Mouse (Mus musculus) midbrain, embryonic 13.5 days (tissue): ENCODE data around the gene Cpne1. TPM values are rescaled to one million over a fixed set of nuclear protein-coding genes. Genes with fewer than 3 reads are reported as not detected.

Experiments used
- polyA plus RNA-seq: library from polyadenylated mRNA; unstranded; fragments of >200 nt; fragmentation: Nextera tagmentation; extraction: Ambion mirVana; gene quantifications from 2 replicates; pipeline ENCODE4 v1.2.1, GENCODE M21; 2015

Cpne1 gene
- polyA plus RNA-seq, 1 experiment from 2014 or later: 34.2 TPM

Other genes starting within 250 kb of the Cpne1 start
- 55.7 and 64.9 TPM in 2 replicates for gene Uqcc1, start 181.7 kb downstream of the Cpne1 start, polyA plus RNA-seq
- not detected in 2 replicates for gene Gm15557, start 171.2 kb downstream of the Cpne1 start, polyA plus RNA-seq
- 0.71 and 1.1 TPM in 2 replicates for gene Gdf5, start 166.6 kb downstream of the Cpne1 start, polyA plus RNA-seq
- gene Cep250, start 155.5 kb downstream of the Cpne1 start, polyA plus RNA-seq: 17.3 and 21.2 TPM in 2 replicates
- 1.4 and 1.9 TPM in 2 replicates for gene 6430550D23Rik, start 104.0 kb downstream of the Cpne1 start, polyA plus RNA-seq
- gene Ergic3, start 103.9 kb downstream of the Cpne1 start, polyA plus RNA-seq: 336 and 349 TPM in 2 replicates
- not detected in 2 replicates for gene Fer1l4, start 59.0 kb downstream of the Cpne1 start, polyA plus RNA-seq
- gene Spag4, start 46.8 kb downstream of the Cpne1 start, polyA plus RNA-seq: 6.0 TPM in 2 replicates
- 33.3 and 33.9 TPM in 2 replicates for gene Rbm12, start within 50 bp of the Cpne1 start, polyA plus RNA-seq
- 23.0 and 28.4 TPM in 2 replicates for gene Gm28036, start 15.1 kb upstream of the Cpne1 start, polyA plus RNA-seq
- 434 and 435 TPM in 2 replicates for gene Romo1, start 32.1 kb upstream of the Cpne1 start, polyA plus RNA-seq
- gene Nfs1, start 32.2 kb upstream of the Cpne1 start, polyA plus RNA-seq: 29.5 and 29.8 TPM in 2 replicates
- gene Rbm39, start 68.3 kb upstream of the Cpne1 start, polyA plus RNA-seq: 611 and 631 TPM in 2 replicates
- 111 and 124 TPM in 2 replicates for gene Phf20, start 84.5 kb upstream of the Cpne1 start, polyA plus RNA-seq
- 5.9 and 6.3 TPM in 2 replicates for gene Cnbd2, start 200.3 kb upstream of the Cpne1 start, polyA plus RNA-seq
- gene Scand1, start 200.7 kb upstream of the Cpne1 start, polyA plus RNA-seq: 82.2 and 99.1 TPM in 2 replicates